In genomic region chr10:5921031-5921551, GRCm38 (mm10) we compare ENCODE assay signal across 8 mouse cellular contexts. TPM values are rescaled to one million over a fixed set of nuclear protein-coding genes. Genes with fewer than 3 reads are reported as not detected.
DNase-seq lines count a peak whose midpoint lies in the region; ATAC-seq and TF ChIP-seq lines count a peak whose summit lies in the region.

No protein-coding gene starts in this region.

- TF ChIP-seq CTCF in heart, adult 2 months (IDR thresholded peaks at IDR 0.05), result no peak
- no peak for TF ChIP-seq CTCF in layer of hippocampus, adult 2 months (conservative IDR thresholded peaks at IDR 0.05)

- no peak overlapping the region for H3K27ac ChIP-seq in heart, adult 2 months
- H3K27ac ChIP-seq in forebrain, embryonic 15.5 days (replicated peaks), result peak overlapping the region; percentile 55; the same call in 1 of the 2 replicates
- H3K27ac ChIP-seq in layer of hippocampus, adult 2 months, result peak overlapping the region; percentile 15; the same call in 1 of the 2 replicates
- H3K27ac ChIP-seq in midbrain, embryonic 13.5 days, result peak overlapping the region; percentile 83

- H3K4me1 ChIP-seq in heart, adult 2 months (ENCODE audit: control insufficient read depth, insufficient read depth, low read length), result no peaks in the 10 kb centered on the region; the same call in 1 of the 2 replicates
- H3K4me1 ChIP-seq in forebrain, embryonic 15.5 days, result peaks cover 19% of the 10 kb centered on the region
- peaks cover 13% of the 10 kb centered on the region for H3K4me1 ChIP-seq in midbrain, embryonic 13.5 days (replicated peaks)

- no peak for TF ChIP-seq POLR2A in heart, adult 2 months (IDR thresholded peaks at IDR 0.05; ENCODE audit: insufficient read depth, low read depth, low read length)

- no peak overlapping the region for H3K4me3 ChIP-seq in heart, adult 2 months
- peak overlapping the region; percentile 93 for H3K4me3 ChIP-seq in forebrain, embryonic 15.5 days
- peak overlapping the region; percentile 80 for H3K4me3 ChIP-seq in layer of hippocampus, adult 2 months
- H3K4me3 ChIP-seq in midbrain, embryonic 13.5 days (replicated peaks), result peak overlapping the region; percentile 85

- H3K36me3 ChIP-seq in heart, adult 2 months (ENCODE audit: control insufficient read depth, insufficient read depth, low read length), result no peaks in the 10 kb centered on the region
- no peaks in the 10 kb centered on the region for H3K36me3 ChIP-seq in forebrain, embryonic 15.5 days
- no peaks in the 10 kb centered on the region for H3K36me3 ChIP-seq in midbrain, embryonic 13.5 days

- WGBS in heart, adult 2 months, result 1% methylated on average over 12 of the region's 12 CpGs
- WGBS in forebrain, embryonic 15.5 days, result 2% methylated on average over 12 of the region's 12 CpGs
- under 1% methylated on average over 12 of the region's 12 CpGs for WGBS in midbrain, embryonic 13.5 days

- no peaks in the 10 kb centered on the region for H3K9me3 ChIP-seq in forebrain, embryonic 15.5 days
- no peaks in the 10 kb centered on the region for H3K9me3 ChIP-seq in midbrain, embryonic 13.5 days

- H3K79me2 ChIP-seq in heart, adult 2 months (replicated peaks; ENCODE audit: control insufficient read depth, insufficient read depth, low read length), result no peaks in the 10 kb centered on the region

- peak; percentile 23 for ATAC-seq in forebrain, embryonic 15.5 days (replicated peaks)
- peak; percentile 37 for ATAC-seq in midbrain, embryonic 13.5 days

- H3K4me2 ChIP-seq in forebrain, embryonic 15.5 days (replicated peaks), result peak overlapping the region; percentile 79
- peak overlapping the region; percentile 76 for H3K4me2 ChIP-seq in midbrain, embryonic 13.5 days (replicated peaks)

- H3K9ac ChIP-seq in heart, adult 2 months (ENCODE audit: low read depth, low read length), result no peak overlapping the region
- H3K9ac ChIP-seq in forebrain, embryonic 15.5 days (replicated peaks), result peak overlapping the region; percentile 87
- H3K9ac ChIP-seq in midbrain, embryonic 13.5 days (replicated peaks), result peak overlapping the region; percentile 85

- intact Hi-C loops in heart, adult 2 months (cut with DNase I), result no loop called here
- intact Hi-C loops in heart, postnatal 14 days (cut with DNase I), result no loop called here
- intact Hi-C loops in gastrocnemius, postnatal 14 days (cut with DNase I; ENCODE audit: low total_unique reads), result no loop called here

- H3K27me3 ChIP-seq in heart, adult 2 months (ENCODE audit: control insufficient read depth, insufficient read depth, low read length), result peaks cover 3% of the 10 kb centered on the region; the same call in 1 of the 2 replicates
- H3K27me3 ChIP-seq in forebrain, embryonic 15.5 days, result no peaks in the 10 kb centered on the region
- no peaks in the 10 kb centered on the region; the same call in 1 of the 2 replicates for H3K27me3 ChIP-seq in midbrain, embryonic 13.5 days

- TF ChIP-seq EP300 in heart, adult 2 months (IDR thresholded peaks at IDR 0.05; ENCODE audit: insufficient read depth, low read depth, low read length), result no peak

- DNase-seq in heart, adult 2 months, result peak; percentile 4 to 24
- DNase-seq in heart, postnatal 14 days, result no peak
- DNase-seq in cerebellum, adult 11 months, result peak; percentile 37
- no peak for DNase-seq in layer of hippocampus, adult 2 months (ENCODE audit: low spot score in 2 of 2)
- peak; percentile 43 for DNase-seq in testis, postnatal 10 days (ENCODE audit: low spot score)
- no peak for DNase-seq in gastrocnemius, postnatal 14 days

RNA-seq across cellular contexts. Expression of gene Rgs17, which starts 1.1 kb away (rescaled TPM):
- total RNA-seq in heart, adult 2 months (2021), result under 1 TPM; 0.75 to 0.99 TPM
- 0.25 and 0.53 TPM in 2 replicates for polyA plus RNA-seq in heart, adult 2 months (2012; rRNA removed)
- total RNA-seq in heart, postnatal 14 days (2021), result under 1 TPM; 0.88 to 0.98 TPM
- 12.2 and 12.7 TPM in 2 replicates for polyA plus RNA-seq in forebrain, embryonic 15.5 days (2015; fragmentation: Nextera tagmentation; extraction: Ambion mirVana)
- total RNA-seq in layer of hippocampus, adult 2 months (2021), result 10 to 100 TPM; 30.0 to 34.8 TPM
- polyA plus RNA-seq in midbrain, embryonic 13.5 days (2015; fragmentation: Nextera tagmentation; extraction: Ambion mirVana), result 12.0 and 13.4 TPM in 2 replicates
- under 1 TPM; 0.08 to 0.24 TPM for total RNA-seq in gastrocnemius, postnatal 14 days (2021)

Comparison
In these comparisons a context has a peak if more than half of its experiments do, and no peak if none do; other contexts are left out.
1. DNase-seq: peak in heart, adult 2 months (2 of 2), cerebellum, adult 11 months (single experiment) and testis, postnatal 10 days (single experiment); none in heart, postnatal 14 days (0 of 2), layer of hippocampus, adult 2 months (0 of 2) and gastrocnemius, postnatal 14 days (single experiment).
2. RNA of gene Rgs17, which starts 1.1 kb away (total RNA-seq): 30.0 to 34.8 TPM in layer of hippocampus, adult 2 months; 0.75 to 0.99 TPM in heart, adult 2 months, 0.88 to 0.98 TPM in heart, postnatal 14 days and 0.08 to 0.24 TPM in gastrocnemius, postnatal 14 days; every median in the first group is over 10 times any median in the second.